Mouse (Mus musculus) lung, postnatal 0 days (tissue): ENCODE measurements around the gene Erbb2.
A peak's percentile ranks its signal among the peaks of the same experiment; 100 is the strongest.

Experiments
- CTCF ChIP-seq: IDR thresholded peaks from 2 replicates; pipeline ENCODE4 v1.5.1; 2016; ENCODE audit warnings: antibody characterized with exemption, mild to moderate bottlenecking
- EP300 ChIP-seq: IDR thresholded peaks from 2 replicates; pipeline ENCODE4 v1.6.1; 2016; ENCODE audit warnings: antibody characterized with exemption, mild to moderate bottlenecking, control low read depth

GRCm38 (mm10) chr11:98388282-98388681 lies 24.0 kb upstream of the Erbb2 start:
- peak; percentile 23; the same call in 1 of the 2 replicates for TF ChIP-seq CTCF
- no peak for TF ChIP-seq EP300
